Mouse (Mus musculus) retina, postnatal 7 days (tissue): ENCODE results near the gene Larp7.

Experiments
- DNase-seq: peaks from one replicate; pipeline ENCODE4 v3.0.0-alpha.2; 2012; ENCODE audit warnings: low read depth, low spot score

The Larp7 gene

GRCm38 (mm10) chr3:127512794-127513335 lies 40.3 kb downstream of the Larp7 start:
- no peak for DNase-seq

DNA sequence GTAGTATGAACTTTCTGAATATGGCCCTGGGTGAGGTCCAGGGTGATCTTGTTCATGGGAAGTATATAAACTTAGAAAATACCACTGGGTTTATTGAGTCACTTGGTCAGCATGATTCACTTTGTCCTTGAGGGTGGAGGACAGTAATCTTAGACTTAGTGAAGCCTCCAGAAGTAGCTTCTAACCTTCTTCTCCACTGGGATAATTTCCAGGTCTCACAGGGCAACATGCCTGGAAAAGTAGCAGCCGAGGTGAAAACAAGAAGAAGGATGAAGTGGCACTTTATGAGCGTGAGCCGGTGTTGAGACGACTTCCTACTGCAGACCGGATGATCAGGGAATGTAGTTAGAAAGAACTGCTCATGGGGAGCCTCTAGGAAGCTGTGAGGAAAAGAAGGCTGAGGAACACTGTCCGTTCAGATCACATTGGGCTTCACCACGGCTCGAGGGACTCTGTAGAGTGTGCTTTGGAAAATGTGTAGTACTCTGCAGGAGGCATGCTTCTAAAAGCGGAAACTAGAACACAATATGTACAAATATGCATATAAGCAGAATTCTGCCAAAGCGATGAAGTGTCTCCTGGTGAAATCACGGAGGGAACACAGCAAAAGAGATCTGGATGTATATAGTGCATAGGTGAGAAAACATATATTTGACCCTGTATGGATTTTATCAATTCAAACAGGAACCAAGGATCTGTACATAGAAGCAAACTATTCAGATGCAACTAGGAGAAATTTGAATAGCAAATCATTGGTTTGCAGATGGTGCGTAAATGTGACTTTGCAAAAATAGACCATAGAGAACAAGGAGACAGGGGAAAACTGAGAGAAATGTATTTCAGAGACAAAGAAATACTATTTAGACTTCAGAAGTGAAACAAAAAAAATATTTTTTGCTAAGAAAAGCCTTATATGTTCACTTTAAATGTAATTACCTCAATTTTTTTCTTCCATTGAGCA lies 41.1 kb downstream of the Larp7 start:
- no peak for DNase-seq

DNA sequence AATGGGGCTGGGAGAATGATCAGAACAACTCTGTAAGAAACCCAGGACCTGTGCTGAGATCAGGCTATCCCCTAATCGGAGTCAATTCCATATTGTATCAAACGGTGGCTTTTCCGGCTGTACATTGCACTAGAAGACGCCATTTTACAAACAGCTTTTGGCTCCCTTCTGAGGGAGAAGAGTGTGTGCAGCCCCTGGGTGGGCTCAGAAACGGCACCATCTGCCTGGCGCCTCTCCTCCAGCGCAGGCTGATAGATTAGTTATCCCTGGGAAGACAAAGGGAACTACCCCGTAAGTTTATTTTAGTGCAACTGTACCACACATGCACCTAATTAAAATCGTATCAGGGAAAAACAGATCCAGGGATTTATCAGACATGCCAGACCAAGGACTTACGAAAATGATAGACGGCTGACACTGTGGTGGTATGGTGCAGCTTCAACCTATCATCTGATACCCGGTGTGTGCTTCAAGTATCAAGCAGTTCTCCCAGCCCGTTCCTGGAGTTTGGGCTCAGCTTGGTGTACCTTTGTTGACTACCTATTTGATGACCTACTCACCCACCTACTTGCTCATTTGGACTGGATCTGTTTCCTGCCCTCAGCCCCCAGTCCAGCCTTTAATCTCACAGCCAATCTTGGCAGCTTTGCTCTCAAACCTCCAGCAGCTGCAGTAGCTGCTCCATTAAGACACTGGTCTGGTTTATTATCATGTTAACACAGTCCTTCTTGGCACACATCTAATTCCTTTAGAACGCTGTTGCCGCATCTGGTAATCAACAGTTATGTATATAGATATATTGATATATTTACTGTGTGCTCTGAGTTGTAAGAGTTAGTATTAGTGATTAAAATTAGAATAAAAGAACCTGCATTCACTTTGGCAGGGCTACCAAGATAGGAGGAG lies 45.0 kb downstream of the Larp7 start:
- DNase-seq, result no peak

GRCm38 (mm10) chr3:127498742-127499400 lies 54.3 kb downstream of the Larp7 start, which contains the start of gene Ank2:
Gene Ank2, minus strand, starts transcription at chr3:127499350.
- DNase-seq, result no peak

- DNase-seq, result no peak
Measured at GRCm38 (mm10) chr3:127498197-127498741, 54.9 kb downstream of the Larp7 start.

DNA sequence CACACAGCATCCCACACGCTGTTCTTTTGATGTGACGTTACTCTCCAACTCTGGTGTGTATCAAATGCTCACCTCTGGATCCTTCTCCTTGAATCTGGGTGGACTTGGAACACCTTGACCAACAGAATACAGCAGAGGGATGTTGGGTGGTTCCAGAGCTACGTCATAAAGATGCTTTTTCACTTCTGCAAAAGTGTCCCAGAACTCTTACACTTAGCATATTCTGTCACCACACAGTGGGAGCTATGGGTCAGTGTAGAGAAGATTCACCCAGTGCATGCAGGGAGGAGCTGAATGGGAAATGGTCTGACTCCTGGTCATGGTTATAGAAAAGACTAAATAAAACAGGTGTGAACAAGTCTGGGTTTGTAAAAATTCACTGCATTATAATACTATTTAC lies 60.5 kb downstream of the Larp7 start:
- no peak for DNase-seq

GRCm38 (mm10) chr3:127487302-127487701 lies 65.8 kb downstream of the Larp7 start:
- DNase-seq, result no peak
